Mouse (Mus musculus) lung, adult 10 weeks (tissue): Measurements from ENCODE around the gene Magea1. TPM values are rescaled to one million over a fixed set of nuclear protein-coding genes. Genes with fewer than 3 reads are reported as not detected.

Experiments used
- polyA plus RNA-seq: library from polyadenylated mRNA; stranded (reverse); fragments of 350-450 nt; fragmentation: Illumina TruSeq; extraction: RNeasy Lipid Tissue Mini Kit (QIAGEN cat#74804); gene quantifications from one replicate; pipeline ENCODE4 v1.2.3, GENCODE M21; 2014; ENCODE audit warnings: low read depth, low replicate concordance; ENCODE audit not compliant: insufficient read depth

Gene Magea1
- not detected for polyA plus RNA-seq

GRCm38 (mm10) chrX:155089693-155090092 is at the start of gene Magea1:
TSS of gene Magea1 (minus strand) at chrX:155089793.

DNA sequence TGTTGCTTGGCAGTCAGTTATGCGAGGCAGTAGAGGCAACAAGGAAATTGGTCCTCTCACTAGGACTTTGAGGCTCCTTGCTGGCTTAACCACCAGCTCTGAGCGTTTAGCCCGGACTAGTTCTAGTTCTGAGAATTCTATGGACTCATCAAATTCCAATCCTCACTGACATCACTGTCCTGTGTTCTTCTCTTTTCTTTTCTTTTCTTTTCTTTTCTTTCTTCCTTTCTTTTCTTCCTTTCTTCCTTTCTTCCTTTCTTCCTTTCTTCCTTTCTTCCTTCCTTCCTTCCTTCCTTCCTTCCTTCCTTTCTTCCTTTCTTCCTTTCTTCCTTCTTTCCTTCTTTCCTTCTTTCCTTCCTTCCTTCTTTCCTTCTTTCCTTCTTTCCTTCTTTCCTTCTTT is 38.7 kb upstream of the Magea1 start, which contains the start of gene Cldn34b2:
Gene Cldn34b2, minus strand, starts transcription at position 101 of the 400 bp plus-strand sequence.

GRCm38 (mm10) chrX:155093566-155093965 is 4.0 kb upstream of the Magea1 start, which contains the start of gene Magea2:
TSS of gene Magea2 (minus strand) at chrX:155093666.

DNA sequence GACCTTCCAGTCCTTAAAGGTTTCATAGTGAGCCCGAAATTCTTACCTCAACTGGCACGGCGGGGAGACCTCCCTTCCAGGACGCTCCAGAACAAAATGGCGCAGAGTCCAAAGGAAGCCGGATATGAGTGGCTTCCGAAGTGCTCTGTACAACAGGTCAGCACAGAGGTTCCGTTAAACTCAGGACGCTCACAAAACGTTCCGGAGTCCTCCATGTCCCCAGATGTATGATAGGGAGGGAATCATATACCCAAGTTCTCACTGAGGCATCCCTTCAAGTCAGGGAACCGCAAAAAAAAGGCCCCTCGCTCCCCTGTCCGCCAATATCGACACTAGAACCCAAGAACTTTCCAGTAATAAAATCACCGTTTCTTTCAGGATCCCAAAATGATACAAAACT is 26.5 kb downstream of the Magea1 start, which contains the start of gene Magea5:
Gene Magea5, minus strand, starts transcription at position 101 of the 400 bp plus-strand sequence.

Other genes starting within 250 kb of the Magea1 start
- gene Cldn34b1, start 199.5 kb downstream of the Magea1 start, polyA plus RNA-seq: not detected
- gene Magea6, start 153.8 kb downstream of the Magea1 start, polyA plus RNA-seq: not detected
- not detected for gene Magea3, start 140.3 kb downstream of the Magea1 start, polyA plus RNA-seq
- gene Magea8, start 93.9 kb downstream of the Magea1 start, polyA plus RNA-seq: not detected
- gene Magea5, start 26.6 kb downstream of the Magea1 start, polyA plus RNA-seq: not detected
- not detected for gene Magea2, start 3.9 kb upstream of the Magea1 start, polyA plus RNA-seq
- not detected for gene Cldn34b2, start 38.6 kb upstream of the Magea1 start, polyA plus RNA-seq
- gene Sat1, start 126.7 kb upstream of the Magea1 start, polyA plus RNA-seq: 267 TPM
- gene Acot9, start 172.7 kb upstream of the Magea1 start, polyA plus RNA-seq: 43.9 TPM